Mouse (Mus musculus): ENCODE results near the gene Slc52a3.

Gene Slc52a3

DNA sequence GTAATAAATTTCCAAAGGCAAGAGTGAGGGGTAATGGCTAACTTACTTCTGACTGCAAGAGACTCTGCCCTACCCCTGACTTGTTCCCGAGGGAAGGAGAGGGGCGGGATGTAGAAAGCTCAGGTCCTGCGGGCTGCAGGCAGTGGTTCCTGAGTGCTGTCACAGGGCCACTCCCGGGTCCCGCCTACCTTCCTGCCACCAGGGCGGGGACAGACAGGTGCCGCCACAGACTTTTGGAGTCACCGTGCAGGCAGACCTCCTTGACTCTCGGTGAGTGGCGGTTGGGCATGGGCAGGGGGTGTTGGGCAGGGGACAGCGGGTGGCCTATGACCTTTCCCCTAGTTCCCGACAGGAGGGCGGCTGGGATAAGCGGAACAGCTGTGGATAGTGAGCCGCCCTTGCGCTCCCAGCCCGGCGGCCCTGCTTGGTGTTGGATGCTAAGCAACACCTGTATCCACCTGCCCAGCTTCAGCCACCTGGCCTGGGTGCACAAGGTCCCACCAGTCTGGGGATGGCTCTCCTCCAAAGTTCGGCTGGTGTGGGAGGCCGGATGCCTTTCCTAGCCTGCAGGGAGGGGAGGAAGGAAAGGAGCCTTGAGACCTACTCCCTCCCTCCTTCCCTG is 3.5 kb downstream of the Slc52a3 start:
- no peak for DNase-seq (ENCODE audit: low spot score in 2 of 2)

DNA sequence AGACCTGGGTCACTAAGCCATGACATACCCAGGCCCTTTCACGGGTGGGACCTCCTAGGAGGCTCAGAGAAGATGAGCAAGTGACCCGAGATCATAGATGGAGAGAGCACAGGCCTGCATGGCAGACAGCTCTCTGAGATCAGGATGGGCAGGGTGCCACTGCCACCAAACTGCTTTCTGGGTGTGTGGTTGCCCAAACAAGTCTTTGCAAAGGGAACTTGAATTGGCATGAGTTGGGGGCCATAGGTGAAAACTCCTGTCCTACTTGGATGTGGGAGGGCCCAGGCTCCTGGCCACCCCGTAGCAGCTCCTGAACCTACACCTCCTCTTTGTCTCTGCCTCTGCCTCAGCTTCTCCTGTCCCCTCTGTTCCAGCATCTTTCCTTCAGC is 4.0 kb downstream of the Slc52a3 start:
- DNase-seq (ENCODE audit: low spot score in 2 of 2) = no peak

DNA sequence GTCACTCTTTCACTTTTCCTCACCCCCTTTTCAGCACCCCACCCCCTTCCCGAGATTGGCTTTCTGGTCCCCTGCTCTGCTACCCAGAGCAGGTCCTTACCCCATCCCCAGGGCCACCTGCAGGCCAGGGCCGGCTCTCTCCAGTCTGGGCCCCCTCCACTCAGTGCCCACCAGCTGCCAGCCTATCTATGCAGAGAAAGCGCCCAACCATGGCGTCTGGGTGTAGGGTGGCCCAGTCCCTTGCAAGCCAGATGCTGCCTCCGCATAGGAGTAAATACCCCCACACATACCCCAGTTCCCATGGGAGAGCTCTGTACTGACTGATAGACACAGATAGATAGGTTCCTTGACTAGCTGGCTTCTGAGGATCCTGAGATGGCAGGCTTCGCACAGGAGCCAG is 4.4 kb downstream of the Slc52a3 start:
- no peak for DNase-seq (ENCODE audit: low spot score in 2 of 2)

DNA sequence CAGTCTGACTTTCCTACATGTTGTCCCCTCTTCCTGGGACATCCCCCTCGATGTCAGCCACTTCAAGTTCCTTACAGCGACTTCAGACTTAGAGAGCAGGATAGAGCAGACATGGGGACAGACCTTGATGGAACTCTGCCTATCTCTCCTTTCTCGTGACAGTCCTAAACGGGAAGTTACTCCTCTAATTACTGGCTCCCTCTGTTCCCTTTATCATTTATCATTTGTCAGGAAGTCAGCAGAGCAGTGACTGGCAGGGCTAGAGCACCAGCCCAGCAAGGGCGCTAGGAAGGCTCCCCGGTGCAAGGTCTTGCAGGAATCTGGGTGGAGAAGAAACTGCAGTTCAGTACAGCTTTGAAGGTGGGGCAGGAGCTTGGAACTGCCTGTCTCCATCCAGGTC is 6.2 kb downstream of the Slc52a3 start:
- no peak for DNase-seq (ENCODE audit: low spot score in 2 of 2)

DNA sequence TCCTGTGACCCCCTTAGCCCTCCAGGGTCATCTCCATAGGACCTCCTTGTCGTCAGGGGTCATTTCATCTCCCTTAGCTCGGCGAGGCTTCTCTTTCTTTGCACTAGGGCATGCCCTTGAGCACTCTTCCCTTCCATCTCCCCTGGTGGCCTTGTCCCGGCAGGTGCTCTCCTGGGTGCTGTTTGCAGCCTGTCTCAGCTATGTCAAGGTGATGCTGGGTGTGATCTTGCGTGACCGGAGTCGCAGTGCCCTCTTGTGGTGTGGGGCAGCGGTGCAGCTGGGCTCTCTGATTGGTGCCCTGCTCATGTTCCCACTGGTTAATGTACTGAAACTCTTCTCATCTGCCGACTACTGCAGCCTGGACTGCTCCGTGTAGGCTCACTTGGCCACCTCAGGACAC is 11.5 kb downstream of the Slc52a3 start:
- DNase-seq (ENCODE audit: low spot score in 2 of 2) = no peak

DNA sequence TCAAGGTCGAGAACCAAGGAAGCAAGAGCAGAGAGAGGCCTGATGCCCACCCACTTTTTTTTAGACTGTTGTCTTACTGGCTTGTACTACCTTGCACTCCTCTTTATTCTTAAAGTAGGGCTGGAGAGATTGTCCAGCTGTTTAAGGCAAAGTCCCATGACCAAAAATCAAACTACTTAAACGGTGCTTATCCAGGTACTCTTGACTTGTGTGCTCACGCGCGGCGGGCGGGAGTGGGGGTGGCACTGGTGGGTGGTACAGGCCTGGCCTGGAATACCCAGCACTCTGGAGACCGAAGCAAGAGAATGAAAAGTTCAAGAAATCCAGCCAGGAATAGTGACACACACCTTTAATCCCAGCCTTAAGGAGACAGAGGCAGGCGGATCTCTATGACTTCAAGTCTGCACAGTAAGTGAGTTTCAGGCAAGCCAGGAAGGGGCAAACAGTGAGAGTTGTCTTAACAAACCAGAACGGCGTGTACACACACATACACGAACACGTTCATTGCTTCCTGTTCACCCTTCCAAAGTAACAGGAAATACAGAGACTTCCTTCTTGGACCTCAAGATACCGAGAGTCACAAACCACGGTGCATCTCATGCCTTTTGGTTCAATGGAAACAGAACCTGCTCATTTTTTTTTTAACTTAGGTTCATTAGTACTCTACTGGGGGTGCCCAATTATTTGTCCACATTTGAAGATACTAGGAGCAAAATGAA is 12.9 kb downstream of the Slc52a3 start:
- no peak for DNase-seq (ENCODE audit: low spot score in 2 of 2)

DNA sequence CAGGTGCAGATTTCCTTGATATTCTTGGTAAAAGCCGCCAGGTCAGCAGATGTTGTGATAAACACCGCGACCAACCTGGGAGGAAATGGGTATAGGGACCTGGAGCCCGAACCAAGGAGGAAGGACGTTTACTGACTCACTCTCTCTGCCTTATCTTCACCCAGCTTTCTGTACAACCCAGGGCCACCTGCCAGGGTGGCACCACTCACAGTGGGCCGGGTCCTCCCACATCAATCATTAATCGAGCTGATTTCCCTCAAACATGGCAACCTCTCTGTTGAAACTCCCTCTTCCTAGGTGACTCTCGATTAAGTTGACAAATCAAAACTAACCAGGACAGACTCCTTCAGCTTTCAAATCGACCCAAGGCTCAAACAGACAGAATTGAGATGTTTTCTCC is 13.9 kb downstream of the Slc52a3 start:
- no peak for DNase-seq (ENCODE audit: low spot score in 2 of 2)

DNA sequence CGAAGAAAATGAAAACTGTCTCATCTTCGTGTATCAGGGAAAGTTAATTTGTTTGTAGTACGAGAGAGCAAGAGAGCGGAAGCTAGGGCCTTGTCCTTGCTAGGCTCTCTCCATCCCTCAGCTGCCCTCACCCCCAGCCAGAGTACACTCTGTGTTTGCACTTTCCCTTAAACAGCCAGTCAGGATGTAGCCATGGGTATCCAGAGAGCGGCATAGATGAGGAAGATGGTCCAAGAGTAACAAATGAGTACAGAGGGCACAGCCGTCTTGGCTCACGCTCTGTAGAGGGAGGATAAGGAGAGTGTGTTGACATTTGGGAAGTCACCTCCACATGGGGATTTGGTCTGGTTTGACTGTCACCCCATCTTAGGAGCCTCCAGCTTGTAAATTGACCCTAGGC is 14.3 kb downstream of the Slc52a3 start:
- no peak for DNase-seq (ENCODE audit: low spot score in 2 of 2)

DNA sequence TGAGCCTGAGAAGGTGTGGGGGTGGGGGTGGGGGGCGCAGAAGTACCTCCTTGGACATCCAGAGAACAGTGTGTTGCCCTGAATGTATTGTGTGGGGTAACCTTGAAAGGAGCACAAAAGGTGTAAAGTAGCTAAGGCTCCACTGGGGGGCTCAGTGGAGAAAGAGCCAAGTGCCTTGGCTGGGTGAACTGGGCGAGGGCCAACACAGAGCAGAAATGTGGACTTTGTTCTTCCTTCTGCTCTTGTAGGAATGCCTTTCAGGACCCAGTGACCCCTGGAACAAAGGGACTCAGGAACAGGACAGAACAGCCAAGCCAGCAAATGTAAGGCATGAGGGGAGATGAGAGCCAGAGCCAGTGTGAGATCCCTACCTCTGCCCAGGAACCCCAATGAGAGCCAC is 15.4 kb downstream of the Slc52a3 start:
- DNase-seq (ENCODE audit: low spot score in 2 of 2) = no peak

DNA sequence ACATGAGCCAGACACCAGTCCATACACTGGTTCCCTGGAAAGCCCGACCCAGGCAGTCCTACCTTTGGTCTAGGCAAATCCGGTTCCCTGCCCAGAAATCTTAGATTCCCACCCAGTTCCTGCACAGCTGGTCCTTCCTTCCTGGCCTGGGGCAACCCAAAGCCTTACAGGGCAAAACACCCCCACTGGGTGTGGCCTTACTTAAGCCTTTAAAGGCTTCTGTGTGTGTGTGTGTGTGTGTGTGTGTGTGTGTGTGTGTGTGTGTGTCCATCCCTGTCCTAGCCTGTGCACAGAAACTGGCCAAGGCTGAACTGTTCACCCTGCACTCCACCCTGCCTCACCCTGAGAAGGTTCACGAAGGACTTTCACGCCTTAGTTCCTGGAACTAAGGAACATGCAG is 15.9 kb downstream of the Slc52a3 start:
- no peak for DNase-seq (ENCODE audit: low spot score in 2 of 2)

DNA sequence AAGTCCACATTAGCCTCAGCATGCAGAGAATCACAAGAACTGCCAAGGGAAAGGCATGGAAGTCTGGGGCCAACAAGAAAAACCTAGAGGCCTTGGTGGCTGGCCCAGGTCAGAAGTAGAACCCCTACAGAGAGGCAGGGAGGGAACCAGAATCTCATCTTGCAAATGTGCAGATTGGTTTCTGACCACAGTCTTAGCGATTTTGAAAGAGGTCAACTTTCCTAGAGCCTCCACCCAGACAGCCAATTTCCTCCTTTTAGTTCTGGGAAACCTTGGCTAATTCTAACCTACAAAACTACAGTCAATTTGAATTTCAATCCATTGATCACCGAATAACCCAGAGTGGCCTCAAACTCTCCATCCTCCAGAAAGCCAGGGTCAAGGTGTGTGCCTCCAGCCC is 16.4 kb downstream of the Slc52a3 start:
- no peak for DNase-seq (ENCODE audit: low spot score in 2 of 2)

DNA sequence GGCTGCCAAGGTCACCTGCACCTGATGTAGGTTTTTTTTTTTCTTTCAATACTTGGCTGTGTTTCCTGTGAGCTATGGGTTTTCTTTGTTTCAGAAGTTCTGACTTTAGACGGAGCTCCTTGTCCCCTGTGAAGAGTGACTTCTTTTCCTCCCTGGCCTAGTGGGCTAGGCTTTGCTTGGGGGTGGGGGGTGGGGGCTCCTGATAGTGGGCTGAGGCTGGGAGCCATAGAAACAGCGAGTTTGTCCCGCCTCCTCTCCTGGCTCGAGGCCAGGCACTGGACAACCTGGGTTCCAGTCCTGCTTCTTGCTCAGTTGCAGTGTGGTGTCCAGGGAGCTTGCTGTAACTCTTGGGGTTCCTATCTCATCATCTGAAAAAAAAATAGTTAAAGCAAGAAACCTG is 19.7 kb downstream of the Slc52a3 start:
- no peak for DNase-seq (ENCODE audit: low spot score in 2 of 2)

DNA sequence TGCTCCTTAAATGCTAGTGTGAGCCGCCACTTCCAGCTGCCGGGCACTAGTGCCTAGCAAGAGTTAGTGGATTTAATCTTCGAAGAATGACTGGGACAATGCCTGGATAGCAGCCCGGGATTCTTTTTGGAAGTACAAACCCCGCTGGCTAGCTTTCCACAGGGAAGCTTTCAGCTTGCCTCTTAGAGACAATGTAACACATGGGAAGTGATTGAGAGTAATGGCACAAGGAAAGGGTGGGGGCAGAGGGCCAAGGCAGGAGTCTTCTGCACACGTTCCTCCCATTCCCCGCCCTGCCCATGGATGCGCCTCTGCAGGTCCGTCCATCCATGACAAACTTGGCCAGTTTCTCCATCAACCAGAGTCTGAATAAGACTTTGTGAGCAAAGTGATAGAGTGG is 20.4 kb downstream of the Slc52a3 start:
- no peak for DNase-seq (ENCODE audit: low spot score in 2 of 2)

DNA sequence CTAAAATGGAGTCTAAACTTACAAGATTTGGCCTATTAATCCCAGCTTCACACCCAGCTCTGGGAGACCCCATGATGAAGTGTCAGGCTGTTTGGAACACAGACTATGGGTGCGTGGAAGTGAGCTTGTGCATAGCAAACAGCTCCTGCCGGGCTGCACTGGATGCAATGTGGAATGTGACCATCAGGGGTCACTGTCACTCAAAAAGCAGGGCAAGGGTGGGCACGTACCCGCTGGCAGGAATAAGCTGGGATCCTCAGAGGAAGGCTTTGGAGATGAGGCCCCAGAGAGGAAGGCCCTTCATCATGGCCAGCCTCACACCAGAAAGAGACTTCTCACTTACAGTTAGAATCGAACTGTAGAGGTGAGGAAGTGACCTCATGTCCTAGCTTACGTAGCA is 23.9 kb downstream of the Slc52a3 start:
- DNase-seq (ENCODE audit: low spot score in 2 of 2) = peak; percentile 38 to 77

DNA sequence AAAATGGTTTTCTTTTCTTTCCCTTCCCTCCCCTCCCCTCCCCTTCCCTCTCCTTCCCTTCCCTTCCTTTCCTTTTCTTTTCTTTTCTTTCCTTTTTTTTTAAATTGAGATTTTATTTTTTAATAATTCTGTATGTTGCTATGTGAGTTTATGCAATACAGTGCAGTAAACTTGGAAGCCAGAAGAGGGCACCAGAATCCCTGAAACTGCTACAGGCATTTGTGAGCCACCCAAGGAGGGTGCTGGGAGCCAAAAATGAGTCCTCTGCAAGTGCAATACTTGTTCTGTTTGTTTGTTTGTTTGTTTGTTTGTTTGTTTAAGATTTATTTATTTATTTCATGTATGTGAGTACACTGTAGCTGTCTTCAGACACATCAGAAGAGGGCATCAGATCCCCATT is 25.7 kb downstream of the Slc52a3 start:
- no peak for DNase-seq (ENCODE audit: low spot score in 2 of 2)

DNA sequence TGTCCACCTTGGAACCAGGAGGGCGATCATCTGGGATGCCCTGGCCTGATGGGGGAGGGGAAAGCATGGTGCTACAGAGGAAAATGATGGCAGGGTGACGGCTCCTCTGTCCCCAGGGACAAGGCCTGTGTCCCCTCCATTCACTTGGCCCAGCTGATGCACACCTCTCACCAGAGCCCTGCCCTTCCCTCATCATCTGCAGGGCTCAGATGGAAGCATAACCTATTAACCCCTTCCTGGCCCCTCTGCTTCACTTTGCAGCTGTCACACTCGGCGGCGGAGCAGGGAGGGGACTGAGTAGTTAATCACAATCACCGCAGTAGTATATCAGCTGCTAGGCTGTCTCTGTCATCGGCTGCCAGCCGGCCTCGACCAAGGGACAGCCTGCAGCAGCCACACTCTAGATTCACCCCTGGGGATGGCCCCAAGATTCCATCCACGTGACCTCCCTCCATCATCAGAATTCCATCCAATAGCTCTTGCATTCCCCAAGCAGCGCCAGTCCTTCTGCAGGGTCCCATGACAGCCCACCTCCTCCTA is 28.6 kb downstream of the Slc52a3 start:
- no peak for DNase-seq (ENCODE audit: low spot score in 2 of 2)

DNA sequence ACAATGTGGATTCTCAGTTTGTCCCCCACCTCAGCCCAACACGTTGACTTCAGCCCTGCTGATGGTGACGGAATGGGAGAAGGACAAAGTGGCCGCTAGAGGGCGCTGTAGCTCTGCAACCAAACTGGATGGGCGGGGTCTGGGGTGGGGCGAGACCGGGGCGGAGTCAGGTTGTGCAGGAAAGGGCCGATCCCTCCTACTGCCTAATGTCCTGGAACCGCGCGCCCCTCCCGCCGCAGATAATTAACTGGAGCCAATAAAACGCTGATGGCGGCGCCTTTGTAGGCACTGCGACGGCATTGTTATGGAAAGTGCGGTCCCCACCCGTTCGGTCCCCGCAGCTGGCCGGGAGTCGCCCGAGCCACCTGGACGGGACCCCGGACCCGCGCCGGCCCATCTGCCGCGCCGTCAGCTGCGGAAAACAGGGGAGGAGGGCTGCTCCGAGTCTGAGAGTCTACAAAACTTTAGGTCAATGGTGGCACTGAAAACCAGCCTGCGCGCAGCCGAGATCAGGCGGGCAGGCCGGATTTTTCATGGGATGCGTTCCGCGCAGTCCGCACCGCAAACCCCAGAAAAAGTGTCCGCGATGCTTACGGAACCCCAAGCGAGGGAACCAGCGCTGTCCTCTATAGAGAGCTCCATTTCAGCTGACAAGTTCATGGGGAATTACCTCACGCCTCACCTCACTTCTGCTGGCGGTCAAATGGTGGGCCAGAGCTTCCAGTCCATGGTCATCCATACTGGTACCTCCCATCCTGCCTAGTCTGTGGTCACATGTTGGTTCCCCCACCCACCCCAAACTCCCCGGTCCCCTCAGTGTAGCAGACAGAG is 33.2 kb downstream of the Slc52a3 start:
- peak; percentile 81 to 95 for DNase-seq (ENCODE audit: low spot score in 2 of 2)

DNA sequence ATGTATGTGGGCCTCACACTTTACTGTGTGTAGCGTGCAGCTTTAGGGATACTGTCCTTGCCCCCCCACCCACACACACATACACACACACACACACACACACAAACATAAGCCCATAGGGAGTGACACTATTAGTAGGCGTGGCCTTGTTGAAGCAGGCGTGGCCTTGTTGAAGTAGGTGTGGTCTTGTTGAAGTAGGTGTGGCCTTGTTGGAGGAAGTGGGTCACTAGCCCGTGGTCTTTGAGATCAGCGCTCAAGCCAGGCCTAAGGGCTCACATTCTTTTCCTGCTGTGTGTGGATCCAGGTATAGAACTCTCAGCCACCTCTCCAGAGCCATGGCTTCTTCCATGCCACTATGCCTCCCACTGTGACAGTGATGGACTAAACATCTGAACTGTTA is 34.7 kb downstream of the Slc52a3 start:
- no peak for DNase-seq (ENCODE audit: low spot score in 2 of 2)

DNA sequence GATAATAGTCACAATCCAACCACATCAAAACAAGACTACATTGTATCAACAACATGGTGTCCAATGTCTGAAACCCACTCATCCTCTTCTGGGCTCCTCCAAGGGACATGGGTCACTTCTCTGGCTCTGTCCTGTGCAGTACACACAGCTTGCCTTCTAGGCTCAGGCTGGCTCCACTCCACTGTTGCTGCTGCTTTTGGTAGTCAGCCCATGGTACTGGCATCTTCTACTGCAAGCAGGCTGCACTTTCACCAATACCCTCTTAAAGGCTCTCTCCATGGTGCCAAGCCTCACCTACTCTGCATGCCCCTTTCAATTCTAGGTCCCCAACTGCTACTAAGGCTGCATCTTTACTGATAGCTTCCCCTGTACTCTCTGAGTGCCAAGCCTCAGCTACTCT is 43.8 kb downstream of the Slc52a3 start:
- no peak for DNase-seq (ENCODE audit: low spot score in 2 of 2)

DNA sequence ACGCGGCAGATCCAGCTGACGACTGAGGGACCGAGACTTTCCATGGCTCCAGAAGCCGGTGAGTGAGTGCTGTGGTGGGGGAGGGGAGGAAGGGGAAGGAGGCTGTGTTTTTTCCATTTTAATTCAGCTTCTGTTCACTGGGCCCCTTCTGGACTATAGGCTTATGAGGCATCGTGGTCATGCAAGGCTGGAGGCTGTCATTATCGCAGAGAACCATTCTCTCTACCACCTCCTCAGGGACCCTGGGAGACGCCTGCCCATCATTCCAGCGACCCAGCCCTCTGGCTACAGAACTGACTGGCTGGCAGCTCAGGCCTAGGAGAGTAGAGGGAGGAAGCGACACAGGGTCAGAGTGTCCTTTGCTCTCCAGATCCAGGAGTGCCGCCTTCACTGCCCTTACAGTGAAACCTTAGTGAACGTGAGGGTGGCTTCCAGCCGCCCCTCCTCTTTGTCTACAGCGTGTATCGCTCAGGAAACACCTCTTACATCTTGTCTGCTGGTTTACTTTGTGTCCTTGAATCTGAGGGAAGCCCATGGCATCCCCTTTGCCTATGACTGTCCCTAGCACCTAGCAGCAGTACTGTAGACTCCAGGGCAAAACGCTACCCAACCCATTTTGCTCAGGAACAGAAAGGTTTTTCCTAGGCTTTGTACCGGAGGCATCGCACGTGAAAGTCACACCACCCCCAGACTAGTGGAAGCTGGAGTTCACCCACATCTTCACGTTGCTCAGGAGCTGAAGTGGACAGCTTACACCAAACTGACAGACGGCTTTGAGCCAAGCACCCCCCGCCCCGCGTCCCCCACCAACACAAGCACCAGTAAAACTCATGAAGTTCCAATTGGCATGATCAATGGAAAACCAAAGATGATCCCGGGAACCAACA is 51.0 kb downstream of the Slc52a3 start:
- no peak for DNase-seq (ENCODE audit: low spot score in 2 of 2)
